Mouse (Mus musculus) cerebellum, adult 2 months (tissue): Measurements from ENCODE around the gene S1pr4.

Source experiments
- CTCF ChIP-seq: fragments of 200-500 bp; IDR thresholded peaks from 2 replicates; pipeline ENCODE4 v1.5.1; 2011; ENCODE audit warnings: low read depth, mild to moderate bottlenecking, control low read depth, low read length, moderate library complexity, borderline replicate concordance; ENCODE audit not compliant: insufficient read depth
- POLR2A ChIP-seq: fragments of 200-500 bp; IDR thresholded peaks from 2 replicates; pipeline ENCODE4 v1.6.1; 2011; ENCODE audit warnings: low read length, control low read depth, borderline replicate concordance; ENCODE audit not compliant: insufficient read depth

GRCm38 (mm10) chr10:81473003-81473451 is 26.9 kb downstream of the S1pr4 start:
- TF ChIP-seq POLR2A, result no peak
- no peak for TF ChIP-seq CTCF
